Mouse (Mus musculus): ENCODE data around the gene Enox1.

DNA sequence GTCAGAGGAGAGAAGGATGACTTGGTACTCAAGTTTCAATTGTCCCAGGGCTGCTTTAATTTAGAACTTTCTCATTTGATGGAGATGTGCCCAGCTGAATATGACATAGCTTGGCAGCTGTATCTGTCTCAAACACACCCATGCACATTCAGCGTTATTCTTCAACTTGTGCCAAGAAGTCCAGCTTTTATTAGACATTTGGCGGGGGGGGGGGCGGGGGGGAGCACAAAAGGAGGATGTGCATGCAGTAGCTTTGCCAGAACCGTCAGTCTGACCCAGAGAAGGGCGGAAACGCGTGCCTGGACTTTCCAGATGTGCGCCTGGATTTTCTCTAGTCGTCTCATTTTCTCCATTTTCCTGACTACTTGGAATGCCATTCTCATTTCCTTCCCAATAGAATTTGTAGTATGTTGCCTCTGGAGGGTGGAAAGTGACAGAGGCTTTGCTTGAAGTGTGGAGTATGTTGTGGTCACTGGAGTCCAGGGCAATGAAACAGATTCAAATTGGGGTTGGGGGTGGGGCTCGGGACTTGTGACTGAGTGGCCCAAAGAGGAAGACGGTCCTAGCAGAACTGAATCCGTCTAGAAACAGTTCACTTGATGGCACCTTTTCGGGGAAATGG, 24.3 kb downstream of the Enox1 start:
- no peak for TF ChIP-seq TAL1 (IDR thresholded peaks at IDR 0.05; ENCODE audit: low read length)
- TF ChIP-seq GATA1 (IDR thresholded peaks at IDR 0.05; ENCODE audit: low read length): no peak
